Mouse (Mus musculus) hematopoietic stem cell, adult 5-6 weeks (primary cell): ENCODE measurements at regions not wholly inside any gene's neighbourhood (a gene's known extent, or its start where the extent isn't known, plus 50 kb on each side); places are given as distances from the start of the nearest gene placed in this dataset.

Source experiments
- ATAC-seq, 2 experiments: fragments of 125-278 bp in 1 of 2; replicated peaks in 1 of 2; 2 replicates each; pipeline ENCODE4 v1.8.0; 2016 to 2017; ENCODE audit warnings: inconsistent platforms in 2 of 2, mild to moderate bottlenecking in 2 of 2, moderate number of reproducible peaks in 2 of 2, low read depth in 1 of 2, moderate TSS enrichment in 1 of 2; ENCODE audit not compliant: low FRiP score in 2 of 2, poor library complexity in 2 of 2, severe bottlenecking in 2 of 2, insufficient read depth in 1 of 2, low TSS enrichment in 1 of 2

DNA sequence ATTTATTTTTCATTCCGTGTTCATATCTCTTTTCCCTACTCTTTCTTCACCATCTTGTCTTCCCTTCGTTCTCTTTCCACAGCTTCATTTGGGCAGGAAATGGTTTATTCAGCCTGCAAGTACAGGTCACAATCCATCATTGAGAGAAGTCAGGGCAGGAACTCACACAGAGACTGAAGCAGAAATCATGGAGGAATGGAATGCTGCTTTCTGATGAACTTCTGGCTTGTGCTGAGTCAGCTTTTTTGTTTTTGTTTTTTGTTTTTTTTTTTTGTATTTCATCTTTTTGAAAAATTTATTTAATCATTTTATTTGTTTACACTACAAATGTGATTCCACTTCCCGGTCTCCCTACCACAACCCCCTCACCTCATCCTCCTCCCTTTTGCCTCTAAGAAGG, 51.2 kb upstream of the Suclg2 start:
- ATAC-seq, result no peak

DNA sequence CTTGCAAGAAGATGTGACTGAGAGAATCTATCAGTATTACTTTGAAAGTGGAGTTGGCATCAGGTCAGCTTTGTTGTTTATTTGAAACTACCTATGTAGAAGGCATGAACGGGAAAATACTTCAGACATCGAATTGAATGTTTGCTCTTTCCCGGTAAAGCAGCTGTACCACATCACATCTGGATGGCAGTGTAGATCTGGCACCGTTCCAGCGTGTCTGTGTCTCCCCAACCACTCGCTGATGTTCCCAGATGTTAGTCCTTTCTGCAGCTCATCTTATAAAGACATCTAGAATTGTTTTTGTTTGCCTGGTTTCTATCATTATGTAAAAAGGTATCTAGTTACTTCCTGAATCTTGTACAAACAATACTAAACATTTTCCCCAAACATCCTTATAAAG, 83.1 kb upstream of the Suclg2 start:
- ATAC-seq, result no peak

DNA sequence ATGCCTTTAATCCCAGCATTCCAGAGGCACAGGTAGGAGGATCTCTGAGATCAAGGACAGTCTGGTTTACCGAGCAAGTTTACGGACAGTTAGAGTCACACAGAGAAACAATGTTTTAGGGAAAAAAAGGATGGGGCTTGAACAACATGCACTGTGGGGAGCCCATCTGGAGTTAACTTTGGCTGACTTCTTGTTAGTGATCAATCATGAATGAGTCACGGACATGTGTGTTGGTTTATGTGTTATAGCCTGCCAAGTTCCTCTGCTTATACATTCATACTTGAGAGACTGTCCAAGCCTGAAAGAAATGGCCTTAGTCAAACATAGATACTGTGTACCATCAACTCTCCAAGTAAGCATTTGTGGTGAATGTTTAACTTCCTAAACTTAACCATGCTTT, 122.9 kb upstream of the Suclg2 start:
- no peak for ATAC-seq

DNA sequence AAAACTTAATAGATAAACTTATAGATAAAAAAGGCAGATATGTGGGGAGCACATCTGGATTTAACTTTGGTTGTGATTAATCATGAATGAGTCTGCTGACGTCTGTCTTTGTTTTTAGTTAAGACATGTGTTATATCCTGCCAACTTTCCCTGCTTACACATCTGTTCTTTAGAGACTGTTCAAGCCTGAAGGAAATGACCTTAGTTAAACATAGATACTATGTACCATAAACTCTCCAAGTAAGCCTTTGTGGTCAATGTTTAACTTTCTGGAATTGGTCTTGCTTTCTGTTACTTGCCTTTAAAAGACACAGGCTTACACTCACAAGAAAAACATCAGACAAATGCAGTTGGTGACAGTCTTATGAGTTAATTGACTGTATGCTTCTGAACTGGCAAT, 127.9 kb upstream of the Suclg2 start:
- ATAC-seq, result no peak

DNA sequence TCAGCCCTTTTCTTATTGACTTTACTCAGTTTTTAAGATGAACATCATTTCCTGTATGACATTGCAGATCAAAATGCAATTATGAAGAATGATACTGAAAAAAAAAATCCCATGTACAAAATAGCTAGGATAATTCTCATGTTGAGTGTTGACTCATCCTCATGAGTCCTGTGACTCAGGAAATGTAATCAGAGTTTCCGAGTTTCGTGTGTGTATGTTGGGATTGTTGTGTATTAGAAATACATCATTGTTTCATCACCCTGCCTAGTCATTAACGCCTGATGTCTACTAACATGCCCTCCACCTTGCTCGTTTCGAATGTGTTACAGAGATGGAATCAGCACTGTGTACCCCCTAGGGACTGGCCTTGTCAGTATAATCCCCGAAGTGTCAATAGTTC, 156.9 kb upstream of the Suclg2 start:
- ATAC-seq, result no peak

DNA sequence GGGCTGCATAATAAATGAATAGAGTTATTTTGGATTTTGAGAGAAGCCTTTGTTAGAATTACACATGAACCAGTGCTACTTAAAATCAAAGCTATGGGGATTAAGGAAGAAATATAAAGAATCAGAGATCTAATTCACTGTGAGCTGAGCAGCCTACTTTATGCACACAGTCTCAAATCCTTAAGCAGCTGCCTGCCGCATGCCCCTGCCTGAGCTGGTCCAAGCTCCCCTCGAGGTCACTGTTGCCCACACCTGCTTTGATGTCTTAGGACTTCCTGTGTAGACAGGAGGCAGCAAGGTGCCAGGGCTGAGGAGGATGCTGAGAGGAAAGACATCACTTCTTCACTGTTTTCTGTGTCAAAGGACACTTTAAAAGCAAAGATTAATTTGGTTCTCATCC, 157.7 kb upstream of the Suclg2 start:
- no peak for ATAC-seq

DNA sequence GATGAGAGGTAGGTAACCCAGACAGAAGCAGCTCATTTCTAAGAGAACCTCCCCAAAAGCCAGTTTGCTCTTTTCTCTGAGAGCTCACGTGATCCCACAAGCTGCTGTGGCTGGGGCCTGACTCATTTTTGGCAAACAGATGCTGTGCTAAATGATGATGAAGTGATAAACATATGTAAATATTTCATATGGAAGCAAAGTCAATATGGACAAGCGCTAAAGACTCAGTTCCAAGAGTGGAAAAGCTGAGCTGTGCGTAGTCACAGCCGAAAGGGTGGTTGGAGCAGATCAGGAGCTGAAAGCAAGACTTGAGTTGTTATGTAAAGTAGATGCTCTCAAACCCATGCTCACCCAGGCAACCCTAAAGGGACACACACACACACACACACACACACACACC, 168.0 kb upstream of the Suclg2 start:
- no peak for ATAC-seq

DNA sequence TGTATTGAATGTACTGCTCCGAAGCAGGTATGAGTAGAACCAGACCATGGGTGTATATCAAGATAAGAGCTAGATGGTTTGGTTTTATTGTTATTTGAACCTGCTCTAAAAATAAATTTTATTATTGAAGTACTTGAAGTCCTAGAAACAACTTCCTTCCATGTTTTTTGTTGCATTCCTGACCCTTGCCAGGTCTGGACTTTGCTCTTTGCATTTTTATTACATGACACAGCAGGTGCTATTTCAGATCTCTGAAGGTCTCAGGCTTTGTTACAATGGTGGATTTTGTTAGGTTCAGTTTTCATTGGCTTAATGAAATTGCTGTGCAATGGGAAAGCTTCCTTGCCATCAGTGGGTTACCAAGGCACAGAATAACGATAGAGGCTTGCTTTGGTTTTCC, 184.0 kb upstream of the Suclg2 start:
- ATAC-seq, result no peak

DNA sequence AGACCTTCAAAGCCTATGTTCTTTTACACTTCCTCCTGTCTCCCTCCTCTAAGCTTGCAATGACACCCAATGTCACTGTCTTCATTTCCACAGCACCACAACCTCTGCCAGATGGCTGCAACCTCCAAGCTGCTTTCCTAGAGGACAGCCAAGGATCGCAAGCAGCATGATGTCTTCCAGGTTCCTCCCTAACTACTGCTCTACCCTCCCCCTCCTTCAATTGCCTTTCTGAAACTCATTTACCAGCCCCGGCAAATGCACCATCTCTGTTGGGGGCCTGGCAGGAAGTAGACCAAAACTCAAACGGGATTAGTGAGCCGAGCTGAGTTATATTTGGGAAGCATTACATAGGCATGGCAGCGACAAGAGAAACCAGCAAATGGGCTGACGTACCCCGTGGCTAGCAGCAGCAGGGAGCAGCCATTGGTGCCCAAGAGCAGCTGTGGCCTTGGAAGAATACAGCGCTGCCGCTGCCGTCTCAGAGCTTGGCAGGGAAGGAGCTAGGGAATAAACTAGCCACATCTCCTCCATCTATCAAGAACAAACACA, 185.6 kb upstream of the Suclg2 start:
- ATAC-seq, result no peak

DNA sequence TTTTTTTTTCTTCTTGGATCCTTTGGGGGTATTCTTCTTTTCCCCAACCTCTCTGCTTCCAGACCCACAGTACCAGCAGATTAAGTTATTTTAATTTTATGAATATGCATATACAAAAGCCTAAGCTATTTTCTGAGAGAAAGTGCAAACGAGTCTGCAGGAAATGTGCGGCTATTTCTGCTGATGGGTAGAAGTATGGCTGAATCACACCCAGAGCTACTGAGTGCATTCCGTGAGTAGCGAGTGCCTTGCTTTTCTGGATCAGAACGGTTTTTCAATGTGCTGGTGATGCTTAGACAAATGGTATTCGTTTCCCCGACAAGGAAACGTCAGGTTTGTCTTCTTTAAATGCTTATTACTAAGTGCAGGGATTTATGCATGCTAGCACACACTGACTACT, 186.5 kb upstream of the Suclg2 start:
- ATAC-seq, result no peak

DNA sequence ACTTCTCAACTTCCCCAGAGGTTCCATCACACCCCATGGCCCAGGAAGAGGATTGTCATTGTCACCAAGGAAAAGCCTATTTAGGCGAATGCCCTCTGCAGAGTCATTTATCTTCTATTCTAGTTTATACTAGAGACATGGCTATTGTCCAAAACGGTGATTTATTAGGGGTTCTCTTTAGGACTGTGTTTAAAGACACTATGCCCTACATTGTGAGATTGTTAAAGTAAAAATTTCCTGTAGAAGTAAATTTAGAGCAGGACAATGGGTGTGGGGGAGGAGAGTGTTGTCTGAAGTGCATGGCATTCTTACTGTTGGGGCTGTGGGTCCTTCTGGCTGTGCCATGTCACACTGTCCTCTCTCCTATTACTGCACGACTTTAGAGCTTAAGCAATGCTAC, 191.2 kb upstream of the Fam19a1 start:
- no peak for ATAC-seq

DNA sequence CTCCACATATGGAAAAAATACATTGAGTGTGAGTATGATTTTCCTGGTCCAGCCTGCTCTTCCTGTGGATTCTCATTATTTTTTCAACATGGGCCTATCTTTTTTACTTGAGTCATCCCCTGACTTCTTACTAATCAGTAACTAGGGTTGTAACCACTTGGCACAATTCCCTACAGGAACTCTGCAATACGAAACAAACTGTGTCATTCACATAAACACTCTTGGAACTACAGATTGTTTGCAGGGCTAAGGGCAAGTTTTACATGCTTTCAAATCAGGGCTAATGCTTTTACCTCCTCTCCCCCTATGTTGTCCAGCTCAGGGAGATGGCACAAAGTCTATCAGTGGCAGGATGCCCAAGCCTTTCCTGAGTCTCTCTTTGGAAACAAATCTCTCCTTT, 178.4 kb upstream of the Fam19a1 start:
- ATAC-seq, result no peak

DNA sequence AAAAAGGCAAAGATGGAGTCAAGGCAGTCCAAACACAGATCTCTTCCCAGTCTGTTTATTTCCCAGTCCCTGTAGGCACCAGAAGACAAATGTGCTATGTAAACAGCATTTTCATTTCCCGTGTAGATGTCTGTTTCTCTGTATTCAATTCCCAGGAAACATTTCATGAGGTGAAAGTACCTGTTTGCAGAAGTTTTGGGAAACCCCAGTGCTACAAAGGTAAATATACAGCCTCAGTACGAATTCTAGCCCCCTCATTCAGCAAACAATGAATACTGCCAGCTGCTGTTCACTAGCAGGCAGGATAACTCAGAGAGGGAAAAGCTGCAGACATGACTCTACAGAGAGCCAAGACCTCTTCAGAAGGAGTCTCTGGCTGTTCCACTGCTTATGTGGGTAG, 176.4 kb upstream of the Fam19a1 start:
- no peak for ATAC-seq

DNA sequence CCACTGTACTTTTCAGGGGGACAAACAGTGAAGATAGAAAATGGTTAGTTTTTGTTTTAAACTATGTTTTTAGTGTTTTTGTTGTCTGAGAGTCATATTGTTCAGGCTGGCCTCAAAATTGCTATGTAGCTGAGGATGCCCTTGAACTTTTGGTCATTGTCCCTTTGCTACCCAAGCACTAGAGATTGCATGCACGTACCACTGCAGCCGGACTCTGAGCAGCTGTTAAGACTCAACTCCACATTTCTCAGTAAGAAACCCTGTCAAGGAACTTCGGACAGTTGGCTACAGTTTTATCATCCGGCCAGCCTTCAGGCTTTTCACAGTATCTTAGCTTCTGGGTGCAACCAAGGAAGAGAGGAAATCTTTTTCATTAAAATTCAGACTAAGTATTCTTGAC, 173.9 kb upstream of the Fam19a1 start:
- ATAC-seq, result no peak

DNA sequence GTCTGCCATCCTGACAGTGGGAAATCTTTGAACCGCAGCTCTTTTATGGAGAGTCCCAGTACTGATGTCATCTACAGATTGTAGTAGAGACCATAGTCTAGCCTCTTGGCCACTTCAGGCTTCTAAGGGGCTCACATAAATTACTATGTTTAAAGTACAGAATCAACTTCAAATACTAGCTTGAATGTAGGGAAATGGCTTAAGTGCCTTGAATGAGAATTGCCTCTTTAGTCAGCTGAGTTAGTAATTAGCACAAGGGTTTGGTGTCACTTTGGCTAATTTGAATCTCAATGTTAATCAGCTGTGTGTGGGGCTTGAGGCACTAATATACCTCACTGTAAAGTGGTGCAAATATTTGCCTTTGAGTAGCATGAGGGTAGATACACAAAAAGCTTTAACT, 152.2 kb upstream of the Fam19a1 start:
- no peak for ATAC-seq

DNA sequence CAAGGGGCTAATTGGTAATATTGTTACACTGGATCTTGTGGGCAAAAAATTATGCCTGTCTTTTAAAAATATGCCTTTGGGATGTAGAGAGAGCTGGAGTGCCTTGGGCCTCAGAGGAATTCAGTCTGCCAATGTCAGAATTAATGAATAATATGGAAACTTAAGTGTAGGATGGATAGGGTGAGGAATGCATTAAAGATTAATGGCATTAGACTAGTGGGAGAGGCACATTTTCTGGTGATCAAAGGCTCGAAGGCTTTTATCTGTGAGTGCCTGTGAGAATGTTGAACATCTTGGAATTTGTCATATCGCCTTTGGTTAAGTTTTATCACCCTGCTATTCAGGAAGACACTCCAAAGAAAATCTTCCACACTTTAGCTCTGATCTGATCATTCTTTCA, 146.7 kb upstream of the Fam19a1 start:
- ATAC-seq, result no peak

DNA sequence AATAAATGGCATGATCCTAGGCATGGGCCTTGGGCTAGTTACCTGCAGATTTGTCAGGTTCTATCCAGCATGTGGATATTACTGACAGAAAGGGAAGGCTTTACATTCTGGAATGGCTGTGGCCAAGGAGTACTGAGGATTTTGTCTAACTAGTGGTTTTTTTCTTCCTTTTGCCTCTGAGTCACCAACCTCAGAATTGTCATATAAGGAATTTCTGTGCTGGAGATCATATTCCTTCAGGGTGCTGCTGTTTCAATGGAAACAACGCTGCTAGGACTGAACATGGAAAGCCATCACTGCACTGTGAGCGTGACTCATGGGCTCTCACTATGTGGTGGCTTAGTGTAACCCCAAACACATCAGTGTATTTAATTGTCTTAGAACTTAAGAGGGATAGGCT, 137.0 kb upstream of the Fam19a1 start:
- no peak for ATAC-seq

DNA sequence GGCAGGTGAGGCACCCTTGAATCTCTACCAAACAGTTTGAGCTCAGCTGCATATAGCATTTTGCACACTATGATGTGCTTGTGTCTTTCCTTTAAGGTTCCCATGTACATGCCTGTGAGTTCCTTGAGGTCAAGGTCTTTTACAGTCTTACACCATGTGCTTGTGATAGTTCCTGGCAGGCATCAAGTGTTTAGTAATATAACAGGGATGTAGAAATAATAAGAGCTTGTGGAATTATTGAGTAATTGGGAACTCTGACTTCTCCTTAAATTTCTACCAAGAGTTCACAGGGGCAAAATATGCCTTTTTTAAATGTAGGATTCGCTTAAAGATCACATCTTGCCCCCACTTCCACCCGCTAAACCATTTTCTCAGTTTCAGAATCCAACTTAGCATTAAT, 115.9 kb upstream of the Fam19a1 start:
- no peak for ATAC-seq

DNA sequence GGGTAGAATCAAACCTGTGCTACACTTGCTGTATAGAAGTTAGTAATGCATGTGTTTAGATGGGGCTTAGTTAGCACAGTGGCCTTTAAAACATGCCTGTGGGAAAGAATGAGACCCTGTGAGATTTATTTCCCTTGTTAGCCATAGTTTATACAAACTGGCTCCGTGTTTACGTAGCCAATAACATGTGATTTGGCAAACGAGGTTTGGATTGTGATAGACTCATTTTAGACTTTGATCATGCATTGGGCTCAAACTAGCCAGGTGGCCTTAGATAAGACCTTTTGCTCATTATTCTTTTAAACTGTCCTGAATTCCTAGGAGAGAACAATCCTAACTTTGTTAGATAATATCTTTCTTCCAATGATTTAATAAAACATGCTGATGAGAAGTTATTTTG, 115.2 kb upstream of the Fam19a1 start:
- ATAC-seq, result no peak

DNA sequence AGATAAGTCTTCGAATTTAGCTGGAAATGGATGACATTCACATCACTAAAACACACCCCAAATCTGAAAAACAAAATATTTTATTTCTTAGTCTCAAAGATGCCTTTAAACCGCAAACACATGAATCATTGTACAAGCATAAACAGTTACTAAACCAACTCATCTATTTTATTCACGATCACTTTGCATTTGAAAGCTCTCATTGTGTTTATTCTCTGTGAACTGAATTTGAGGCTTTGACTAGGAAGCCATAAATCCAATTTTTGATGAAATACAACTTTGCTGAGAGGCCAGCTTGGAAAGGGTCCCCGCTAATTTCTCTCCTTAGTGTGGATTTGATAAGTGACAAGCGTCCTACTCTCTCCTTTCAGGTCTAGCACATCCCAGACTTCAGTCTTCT, 113.5 kb upstream of the Fam19a1 start:
- ATAC-seq, result no peak
